Mouse (Mus musculus) adrenal gland, postnatal 10 days (tissue): ENCODE results near the gene Ccdc43. TPM values are rescaled to one million over a fixed set of nuclear protein-coding genes. Genes with fewer than 3 reads are reported as not detected.
A peak's percentile ranks its signal among the peaks of the same experiment; 100 is the strongest.
"Not testable (repeated sequence)": the region's sequence is repeated elsewhere in the genome, so short reads cannot be mapped to it uniquely, and the experiment has no call there.

Experiments used
- DNase-seq: peaks from one replicate; pipeline ENCODE4 v3.0.0; 2021; ENCODE audit warnings: mixed read lengths
- long read RNA-seq, 2 experiments: library from polyadenylated mRNA; stranded (forward); transcript quantifications; one replicate each; pipeline ENCODE4 v2.0.0; 2021
- total RNA-seq, 2 experiments: library from RNA; stranded (reverse); gene quantifications; 2 replicates each; pipeline ENCODE4 v1.2.3; 2021

Gene Ccdc43
- 10 to 100 TPM; 20.7 to 23.6 TPM for total RNA-seq
- long read RNA-seq, experiment 1, transcript Ccdc43-201 (5 exons, 2,366 nt): major isoform, 24 of 30 reads
- long read RNA-seq, experiment 1, partial matches to known transcripts: 1 of 30 reads
- long read RNA-seq, experiment 1, other reads (novel, unspliced or antisense): 2 of 30 reads
- long read RNA-seq, experiment 2, transcript Ccdc43-201 (5 exons, 2,366 nt): major isoform, 22 of 27 reads
- long read RNA-seq, experiment 2, partial matches to known transcripts: 1 of 27 reads
- long read RNA-seq, experiment 2, other reads (novel, unspliced or antisense): 2 of 27 reads

DNA sequence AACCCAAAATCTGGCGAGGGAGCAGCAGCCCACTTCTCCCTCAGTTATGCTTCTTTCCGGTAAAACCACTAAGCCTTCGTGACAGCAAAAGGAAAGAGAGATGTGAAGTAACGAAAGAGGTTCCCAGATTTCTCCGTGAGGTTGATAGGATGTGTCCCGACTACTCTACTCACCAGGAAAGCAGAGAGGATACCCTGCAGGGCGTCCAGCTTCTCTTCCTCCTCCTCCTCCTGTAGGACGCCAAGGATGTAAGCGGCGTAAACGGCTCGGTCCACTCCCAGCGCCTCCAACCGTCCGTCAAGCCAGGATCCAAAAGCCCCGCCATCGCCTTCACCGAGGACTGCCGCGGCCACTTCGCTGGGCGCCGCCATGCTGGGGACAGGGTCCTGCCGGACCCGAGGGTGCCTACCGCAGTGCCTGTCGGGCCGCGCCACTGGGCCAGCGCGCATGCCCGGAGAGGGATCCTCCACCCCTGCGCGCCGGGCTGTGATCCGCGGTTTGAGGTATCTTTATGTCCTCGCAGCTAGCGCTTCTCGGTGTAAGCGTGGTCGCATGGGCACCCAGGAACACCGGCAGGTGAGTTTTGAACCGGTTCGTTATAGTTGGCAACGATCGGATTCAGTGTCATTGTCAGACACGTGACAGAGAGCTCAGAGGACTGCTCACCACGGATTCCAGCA lies at the start of gene Ccdc43:
Ccdc43 (minus strand) TSS at position 445 of the 680 bp plus-strand sequence.
- DNase-seq: peak; percentile 96

- peak; percentile 65 for DNase-seq
These were observed 47.2 kb upstream of the Ccdc43 start for GRCm38 (mm10) chr11:102744746-102745145.

DNA sequence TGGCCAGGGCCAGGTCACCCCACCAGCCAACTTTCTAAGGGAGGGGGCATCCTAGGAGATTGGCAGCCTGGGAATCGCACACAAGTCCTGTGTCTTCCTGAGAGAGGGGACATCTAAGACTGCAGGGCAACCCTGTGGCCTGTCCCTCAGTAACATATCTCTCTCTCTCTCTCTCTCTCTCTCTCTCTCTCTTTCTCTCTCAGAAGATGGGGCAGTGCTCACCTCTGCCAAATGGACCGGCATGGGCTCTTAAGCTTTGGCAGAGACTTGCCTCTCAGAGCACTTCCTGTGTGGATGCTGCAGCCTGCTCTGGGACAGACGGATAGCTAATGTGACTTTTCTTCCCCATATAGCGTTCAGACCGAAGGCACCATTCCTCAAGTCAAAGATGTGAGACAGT lies 45.3 kb upstream of the Ccdc43 start:
- DNase-seq: no peak

DNA sequence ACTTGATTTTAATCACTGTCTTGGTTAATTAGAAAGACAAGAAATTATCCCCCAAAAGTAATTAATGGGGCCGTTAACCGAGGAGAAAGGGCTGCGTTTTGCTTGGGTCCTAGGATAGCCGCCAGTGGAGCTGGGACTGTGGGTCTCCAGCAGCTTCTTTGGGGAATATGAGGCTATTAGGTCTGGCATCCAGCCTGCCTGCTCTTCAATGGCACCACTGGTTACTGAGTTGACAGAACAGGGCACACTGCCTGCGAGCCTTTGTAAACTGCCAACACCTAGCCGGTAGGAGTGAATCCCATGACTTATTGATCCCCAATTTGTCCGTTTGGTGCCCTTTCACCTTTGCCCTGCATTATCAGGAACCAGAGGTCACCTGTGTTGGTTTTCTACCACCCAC lies 44.5 kb upstream of the Ccdc43 start:
- DNase-seq: peak; percentile 33

GRCm38 (mm10) chr11:102741129-102741950 lies 43.8 kb upstream of the Ccdc43 start:
- DNase-seq: peak; percentile 45

DNA sequence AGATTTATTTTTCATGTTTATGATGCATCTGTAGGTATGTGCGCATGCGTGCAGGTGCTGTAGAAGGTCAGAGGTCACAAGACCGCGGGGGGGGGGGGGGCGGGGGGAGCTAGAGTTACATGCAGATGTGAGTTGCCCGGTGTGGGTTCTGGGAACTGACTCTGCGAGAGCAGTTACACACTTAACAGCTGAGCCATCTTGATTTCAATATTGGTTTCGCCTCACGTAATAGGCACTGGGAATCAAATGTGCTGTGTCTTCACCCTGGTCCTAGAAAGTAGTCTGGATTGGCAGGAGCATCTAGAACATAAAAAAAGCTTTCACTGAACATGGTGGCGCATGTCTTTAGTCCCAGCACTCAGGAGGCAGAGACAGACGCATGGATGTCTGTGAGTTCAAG lies 43.1 kb upstream of the Ccdc43 start:
- no peak for DNase-seq

DNA sequence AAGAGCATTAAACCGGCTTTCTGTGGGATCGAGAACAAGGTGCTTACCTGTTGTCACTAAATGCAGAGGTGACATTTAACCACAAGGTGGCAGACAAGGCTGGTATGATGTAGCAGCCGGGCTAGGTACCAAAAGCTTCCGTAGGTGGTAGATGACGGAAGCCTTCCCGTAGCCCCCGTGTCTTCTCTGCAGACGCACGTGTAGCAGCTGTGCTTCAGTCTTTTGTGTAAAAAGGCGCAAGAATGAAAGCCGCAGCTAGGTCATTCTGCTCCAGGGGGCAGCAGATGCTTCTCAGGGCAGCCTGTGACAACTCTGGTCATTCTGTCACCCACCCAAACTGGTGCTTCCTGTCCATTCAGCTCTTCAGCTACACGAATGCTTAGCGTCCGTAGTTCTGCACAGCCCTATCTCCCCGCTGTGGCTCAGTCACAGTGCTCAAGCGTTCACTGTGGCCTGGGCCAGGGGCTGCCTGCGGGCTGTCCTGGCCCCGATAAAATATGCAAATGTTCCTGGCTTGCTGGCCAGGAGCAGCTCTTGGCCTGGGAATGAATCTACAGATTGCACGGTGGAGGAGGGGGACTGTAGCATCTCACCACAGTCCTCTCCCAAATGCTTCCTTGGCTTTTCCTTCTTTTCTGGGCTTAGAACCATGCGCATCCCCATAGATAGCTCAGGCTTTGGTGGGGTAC lies 41.8 kb upstream of the Ccdc43 start:
- DNase-seq: peak; percentile 66

DNA sequence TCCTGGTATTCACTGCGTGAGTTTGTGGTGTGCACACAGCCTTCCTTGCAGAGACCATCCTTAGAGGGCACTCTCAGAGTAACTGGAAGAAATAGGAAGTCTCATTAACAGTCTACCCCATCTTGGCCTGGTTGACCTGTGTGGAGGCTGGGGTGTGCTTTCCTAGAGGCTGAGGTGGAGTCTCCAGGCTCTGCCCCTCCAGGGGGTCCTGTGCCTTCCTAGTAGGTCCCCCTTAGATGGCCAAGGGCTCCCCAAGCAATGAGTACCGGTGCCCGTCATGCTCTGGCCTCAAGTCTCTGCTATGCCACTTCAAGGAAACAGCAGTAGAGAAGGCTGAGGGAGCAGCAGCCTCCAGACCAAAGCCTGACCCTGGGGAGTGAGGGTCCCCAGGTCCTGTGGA lies 40.5 kb upstream of the Ccdc43 start:
- DNase-seq: no peak

GRCm38 (mm10) chr11:102734961-102735360 lies 37.4 kb upstream of the Ccdc43 start:
- DNase-seq: no peak

- no peak for DNase-seq
These were observed 35.6 kb upstream of the Ccdc43 start for GRCm38 (mm10) chr11:102733146-102733545.

DNA sequence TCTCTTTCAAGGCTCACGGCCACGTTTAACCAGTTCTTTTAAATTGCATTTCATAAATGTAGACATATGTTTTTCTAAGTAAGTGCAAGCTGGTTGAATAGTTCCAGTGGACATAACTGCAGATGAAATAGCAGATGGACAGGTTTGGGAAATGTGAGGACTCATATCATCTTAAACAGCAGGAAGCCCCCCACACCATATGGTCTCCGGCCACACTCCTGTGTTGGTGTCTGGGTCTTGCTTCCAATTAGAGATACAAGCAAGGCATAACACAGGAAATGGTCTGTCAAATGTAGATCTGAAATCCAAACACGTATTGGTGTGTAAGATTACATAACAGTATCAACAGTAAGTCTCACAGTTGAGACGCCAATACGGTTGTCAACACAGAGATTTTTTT lies 33.8 kb upstream of the Ccdc43 start:
- no peak for DNase-seq

GRCm38 (mm10) chr11:102729835-102730234 lies 32.3 kb upstream of the Ccdc43 start:
- DNase-seq: no peak

- peak; percentile 35 for DNase-seq
These were observed 31.0 kb upstream of the Ccdc43 start for GRCm38 (mm10) chr11:102728614-102729013.

- peak; percentile 22 for DNase-seq
These were observed 28.0 kb upstream of the Ccdc43 start for GRCm38 (mm10) chr11:102725574-102725973.

GRCm38 (mm10) chr11:102716135-102716534 lies 18.6 kb upstream of the Ccdc43 start:
- DNase-seq: no peak

GRCm38 (mm10) chr11:102714578-102714977 lies 17.0 kb upstream of the Ccdc43 start:
- not testable (repeated sequence) for DNase-seq

GRCm38 (mm10) chr11:102712411-102712810 lies 14.8 kb upstream of the Ccdc43 start:
- no peak for DNase-seq

DNA sequence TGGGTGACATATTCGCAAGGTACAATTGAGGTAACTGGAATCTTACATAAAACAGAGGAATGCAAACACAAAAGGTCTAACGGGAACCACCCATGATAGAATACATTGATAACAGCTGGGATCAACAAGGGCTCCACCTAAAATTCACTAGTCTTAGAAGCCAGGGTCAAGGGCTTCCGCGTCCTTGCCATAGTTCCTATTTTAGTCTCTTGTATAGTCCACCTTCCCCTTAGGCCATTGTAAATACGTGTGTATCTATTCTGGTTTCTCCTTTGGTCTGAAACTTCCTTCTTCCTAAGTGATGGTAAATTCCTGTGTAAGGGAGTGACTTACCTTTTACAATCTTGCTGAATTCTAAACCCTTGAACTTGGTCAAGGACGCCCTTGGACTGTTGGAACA lies 4.6 kb upstream of the Ccdc43 start:
- not testable (repeated sequence) for DNase-seq

DNA sequence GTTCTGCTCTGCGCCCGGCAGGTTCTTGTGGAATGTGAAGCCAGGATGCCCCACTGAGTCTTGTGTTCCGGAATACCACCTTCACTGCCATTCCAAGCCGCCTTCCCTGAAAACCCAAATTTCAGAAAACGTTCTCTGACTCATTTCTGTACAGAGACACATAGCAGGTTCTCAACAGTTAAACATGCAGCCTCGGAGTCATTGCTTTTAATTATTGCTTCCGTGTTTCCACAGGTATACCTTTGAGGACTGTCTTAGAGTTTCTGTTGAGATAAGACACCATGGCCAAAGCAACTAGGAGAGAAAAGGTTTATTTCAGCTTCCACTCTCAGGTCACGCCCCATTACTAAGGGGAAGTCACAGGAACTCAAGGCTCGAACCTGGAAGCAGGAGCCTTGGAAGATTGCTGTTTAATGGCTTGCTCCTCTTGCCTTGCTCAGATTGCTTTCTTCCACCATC lies 465 bp upstream of the Ccdc43 start:
- no peak for DNase-seq

DNA sequence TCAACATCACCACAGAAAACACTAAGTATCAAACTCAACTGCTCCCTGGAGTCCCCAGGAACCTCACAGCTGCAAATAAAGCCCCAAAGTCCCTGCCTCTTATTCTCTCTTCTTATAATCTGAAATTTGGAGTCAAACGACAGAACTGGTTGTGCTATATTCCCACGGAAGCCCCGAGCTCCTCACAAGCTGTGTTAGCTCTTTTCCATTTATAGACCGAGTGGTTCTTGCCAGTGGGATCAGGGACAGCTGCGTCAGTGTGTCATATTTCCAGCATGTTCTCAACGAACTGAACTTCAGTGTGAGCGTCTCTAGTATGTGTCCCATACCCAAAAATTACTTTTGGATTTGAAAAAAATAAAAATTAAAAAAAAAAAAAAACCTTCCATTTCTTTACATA lies 2.3 kb downstream of the Ccdc43 start:
- DNase-seq: no peak

- DNase-seq: peak; percentile 82
These were observed 7.4 kb downstream of the Ccdc43 start for GRCm38 (mm10) chr11:102690162-102690561.
